Mouse (Mus musculus) MEL (cell line): ENCODE measurements around the gene Samd3. TPM values are rescaled to one million over a fixed set of nuclear protein-coding genes. Genes with fewer than 3 reads are reported as not detected.

Experiments used
- DNase-seq: peaks from one replicate; pipeline ENCODE4 v3.0.0; 2011; ENCODE audit warnings: low read depth, low spot score
- H3K27ac ChIP-seq: 2 replicates; pipeline ENCODE4 v1.5.1; 2012; ENCODE audit warnings: low read depth, mild to moderate bottlenecking, control low read depth, low read length, moderate library complexity; ENCODE audit not compliant: control insufficient read depth
- H3K27me3 ChIP-seq, 2 experiments: fragments of 150-350 bp in 1 of 2; sonication (generic) in 1 of 2; 2 replicates each; pipeline ENCODE4 v1.6.1; 2012; ENCODE audit warnings: low read length in 2 of 2, mild to moderate bottlenecking in 2 of 2, improper control_type of control experiment in 1 of 2, moderate library complexity in 1 of 2; ENCODE audit not compliant: insufficient read depth in 2 of 2, control insufficient read depth in 1 of 2
- H3K36me3 ChIP-seq, 2 experiments: 2 replicates each; pipeline ENCODE4 v1.6.1; 2012 to 2014; ENCODE audit warnings: low read length in 2 of 2, improper control_type of control experiment in 1 of 2, inconsistent platforms in 1 of 2, mild to moderate bottlenecking in 1 of 2; ENCODE audit not compliant: insufficient read depth in 2 of 2, control insufficient read depth in 1 of 2
- H3K4me1 ChIP-seq, 2 experiments: fragments of 150-350 bp in 1 of 2; sonication (generic) in 1 of 2; 2 replicates each; pipeline ENCODE4 v1.6.1; 2012; ENCODE audit warnings: low read length in 2 of 2, improper control_type of control experiment in 1 of 2, mild to moderate bottlenecking in 1 of 2; ENCODE audit not compliant: insufficient read depth in 2 of 2, control insufficient read depth in 1 of 2
- H3K4me3 ChIP-seq, 2 experiments: fragments of 150-350 bp in 1 of 2; sonication (generic) in 1 of 2; 2 replicates each; pipeline ENCODE4 v1.5.1; 2012; ENCODE audit warnings: low read depth in 2 of 2, low read length in 2 of 2, mild to moderate bottlenecking in 2 of 2, moderate library complexity in 2 of 2, control low read depth in 1 of 2, improper control_type of control experiment in 1 of 2; ENCODE audit not compliant: control insufficient read depth in 1 of 2, insufficient read depth in 1 of 2
- H3K79me2 ChIP-seq: 2 replicates; pipeline ENCODE4 v1.6.1; 2012; ENCODE audit warnings: mild to moderate bottlenecking, low read length, moderate library complexity; ENCODE audit not compliant: control insufficient read depth, poor library complexity, insufficient read depth
- H3K9ac ChIP-seq: 2 replicates; pipeline ENCODE4 v1.6.1; 2012; ENCODE audit warnings: low read depth, mild to moderate bottlenecking, control low read depth, low read length, moderate library complexity; ENCODE audit not compliant: control insufficient read depth, poor library complexity, severe bottlenecking
- H3K9me3 ChIP-seq: fragments of 150-350 bp; sonication (generic); replicated peaks from 2 replicates; pipeline ENCODE4 v1.6.1; 2012; ENCODE audit warnings: mild to moderate bottlenecking, low read length, improper control_type of control experiment, moderate library complexity; ENCODE audit not compliant: insufficient read depth
- E2F4 ChIP-seq: IDR thresholded peaks from 2 replicates; pipeline ENCODE4 v1.6.1; 2011; ENCODE audit warnings: low read depth, low read length, improper control_type of control experiment, borderline replicate concordance
- ELF1 ChIP-seq: IDR thresholded peaks from 2 replicates; pipeline ENCODE4 v1.6.1; 2014; ENCODE audit warnings: low read depth, mild to moderate bottlenecking, inconsistent platforms, low read length, improper control_type of control experiment, moderate library complexity
- EP300 ChIP-seq, 2 experiments: IDR thresholded peaks; 2 replicates each; pipeline ENCODE4 v1.6.1; 2011; ENCODE audit warnings: improper control_type of control experiment in 2 of 2, low read length in 2 of 2, low read depth in 1 of 2, mild to moderate bottlenecking in 1 of 2
- JUND ChIP-seq: IDR thresholded peaks from 2 replicates; pipeline ENCODE4 v1.6.1; 2011; ENCODE audit warnings: low read depth, mild to moderate bottlenecking, improper control_type of control experiment, low read length
- MEF2A ChIP-seq: IDR thresholded peaks from 2 replicates; pipeline ENCODE4 v1.6.1; 2014; ENCODE audit warnings: low read depth, mild to moderate bottlenecking, inconsistent platforms, low read length, improper control_type of control experiment; ENCODE audit not compliant: poor library complexity, insufficient replicate concordance, severe bottlenecking; ENCODE audit errors: extremely low read depth
- MXI1 ChIP-seq: IDR thresholded peaks from 2 replicates; pipeline ENCODE4 v1.6.1; 2011; ENCODE audit warnings: mild to moderate bottlenecking, low read depth, low read length, improper control_type of control experiment
- MYB ChIP-seq: IDR thresholded peaks from 2 replicates; pipeline ENCODE4 v1.6.1; 2011; ENCODE audit warnings: mild to moderate bottlenecking, low read depth, low read length, improper control_type of control experiment
- MYC ChIP-seq: IDR thresholded peaks from 2 replicates; pipeline ENCODE4 v1.6.1; 2011; ENCODE audit warnings: low read depth, mild to moderate bottlenecking, low read length, improper control_type of control experiment, moderate library complexity
- POLR2AphosphoS2 ChIP-seq: IDR thresholded peaks from 2 replicates; pipeline ENCODE4 v1.6.1; 2011; ENCODE audit warnings: low read length, improper control_type of control experiment
- POLR2AphosphoS5 ChIP-seq: IDR thresholded peaks from 2 replicates; pipeline ENCODE4 v1.6.1; 2012; ENCODE audit warnings: low read depth, borderline replicate concordance, mild to moderate bottlenecking, inconsistent platforms, low read length, moderate library complexity, mixed read lengths
- RCOR1 ChIP-seq: IDR thresholded peaks from 2 replicates; pipeline ENCODE4 v1.6.1; 2012; ENCODE audit warnings: low read depth, mild to moderate bottlenecking, inconsistent platforms, low read length, improper control_type of control experiment
- SIN3A ChIP-seq: IDR thresholded peaks from 2 replicates; pipeline ENCODE4 v1.6.1; 2012; ENCODE audit warnings: low read length, improper control_type of control experiment, inconsistent platforms
- SMC3 ChIP-seq: IDR thresholded peaks from 2 replicates; pipeline ENCODE4 v1.6.1; 2011; ENCODE audit warnings: low read depth, low read length, improper control_type of control experiment
- TBP ChIP-seq: IDR thresholded peaks from 2 replicates; pipeline ENCODE4 v1.8.0; 2011; ENCODE audit warnings: low read depth, low read length, improper control_type of control experiment
- UBTF ChIP-seq: IDR thresholded peaks from 2 replicates; pipeline ENCODE4 v1.6.1; 2012; ENCODE audit warnings: low read depth, mild to moderate bottlenecking, inconsistent platforms, low read length, improper control_type of control experiment, moderate library complexity, borderline replicate concordance; ENCODE audit not compliant: insufficient read depth
- USF1 ChIP-seq: IDR thresholded peaks from 2 replicates; pipeline ENCODE4 v1.6.1; 2014; ENCODE audit warnings: low read depth, mild to moderate bottlenecking, inconsistent platforms, low read length, improper control_type of control experiment, moderate library complexity
- USF2 ChIP-seq, 2 experiments: IDR thresholded peaks; 2 replicates each; pipeline ENCODE4 v1.6.1; 2011 to 2012; ENCODE audit warnings: improper control_type of control experiment in 2 of 2, low read length in 2 of 2, borderline replicate concordance in 1 of 2, inconsistent platforms in 1 of 2, low read depth in 1 of 2, mild to moderate bottlenecking in 1 of 2; ENCODE audit not compliant: insufficient read depth in 1 of 2
- ZC3H11A ChIP-seq: IDR thresholded peaks from 2 replicates; pipeline ENCODE4 v1.6.1; 2012; ENCODE audit warnings: low read depth, mild to moderate bottlenecking, inconsistent platforms, low read length, improper control_type of control experiment
- polyA plus RNA-seq, 2 experiments: library from polyadenylated mRNA; stranded (reverse) in 1 of 2; unstranded in 1 of 2; fragments of >175 nt in 1 of 2; fragments of >200 nt in 1 of 2; gene quantifications; 2 replicates each; pipeline versions ENCODE4 v1.2.1 to v1.2.4; 2012; ENCODE audit warnings: low replicate concordance in 2 of 2, low read depth in 1 of 2; ENCODE audit not compliant: insufficient read length in 2 of 2, insufficient read depth in 1 of 2, missing spikeins in 1 of 2
- total RNA-seq: library from RNA; depleted of rRNA; stranded (reverse); fragments of 300-350 nt; gene quantifications from 2 replicates; pipeline ENCODE4 v1.2.3, GENCODE M21; 2012

The Samd3 gene
- total and polyA plus RNA-seq, 3 experiments = not detected

- Histone ChIP-seq H3K27ac (no peak overlapping the region), H3K79me2 (no peaks in the 10 kb centered on the region), H3K27me3 (no peaks in the 10 kb centered on the region), H3K9ac (no peak overlapping the region), H3K4me3 (no peak overlapping the region), H3K36me3 (no peaks in the 10 kb centered on the region), H3K9me3 (no peaks in the 10 kb centered on the region), H3K4me1 (no peaks in the 10 kb centered on the region)
- TF ChIP-seq MYC (no peak), MXI1 (no peak), ELF1 (no peak), UBTF (no peak), POLR2AphosphoS2 (no peak), USF1 (no peak)
- DNase-seq = no peak
These were observed 26.7 kb upstream of the Samd3 start for GRCm38 (mm10) chr10:26202708-26203368.

DNA sequence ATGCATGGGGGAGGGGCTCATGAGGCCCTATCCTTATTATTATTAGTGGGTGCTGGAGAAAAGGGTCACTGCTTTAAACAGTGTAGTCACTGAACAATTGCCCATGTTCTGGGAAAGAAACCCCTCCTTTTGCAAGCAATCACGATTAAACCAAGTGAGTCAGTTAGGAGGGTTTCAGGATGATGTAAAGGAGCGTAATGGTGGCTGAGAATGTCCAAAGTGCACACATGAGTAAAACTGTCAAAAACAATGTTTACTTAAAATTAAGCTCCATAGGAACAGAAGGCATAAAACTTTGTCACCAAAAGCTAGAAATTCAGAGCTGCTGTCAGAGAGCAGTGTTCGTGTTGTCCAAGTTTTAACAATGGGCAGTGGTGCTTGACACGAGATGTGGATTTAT, 8.8 kb upstream of the Samd3 start:
- H3K27me3 ChIP-seq = no peaks in the 10 kb centered on the region
- no peaks in the 10 kb centered on the region for H3K79me2 ChIP-seq
- no peak overlapping the region for H3K4me3 ChIP-seq
- H3K4me1 ChIP-seq = no peaks in the 10 kb centered on the region
- no peak for TF ChIP-seq UBTF
- TF ChIP-seq E2F4 = no peak
- no peak for TF ChIP-seq TBP
- no peak for TF ChIP-seq RCOR1
- no peak for TF ChIP-seq USF2 (IDR thresholded peaks at IDR 0.05; ENCODE audit: borderline replicate concordance in 1 of 2, insufficient read depth in 1 of 2, low read depth in 1 of 2, low read length in 2 of 2)
- TF ChIP-seq SMC3 = no peak
- TF ChIP-seq MXI1 = no peak
- no peak for TF ChIP-seq MYB
- no peak for TF ChIP-seq POLR2AphosphoS5
- TF ChIP-seq MEF2A = no peak
- no peak for TF ChIP-seq ZC3H11A
- no peak for TF ChIP-seq SIN3A
- TF ChIP-seq POLR2AphosphoS2 = no peak
- no peak for TF ChIP-seq EP300 (IDR thresholded peaks at IDR 0.05; ENCODE audit: low read depth in 1 of 2, low read length in 2 of 2)
- TF ChIP-seq JUND = no peak
- no peak for TF ChIP-seq ELF1
- no peaks in the 10 kb centered on the region for H3K9me3 ChIP-seq
- no peak overlapping the region for H3K9ac ChIP-seq
- no peak for DNase-seq
- H3K36me3 ChIP-seq = no peaks in the 10 kb centered on the region
- H3K27ac ChIP-seq = no peak overlapping the region
